Mouse (Mus musculus) liver, embryonic 14.5 days (tissue): ENCODE measurements at regions not wholly inside any gene's neighbourhood (a gene's known extent, or its start where the extent isn't known, plus 50 kb on each side); places are given as distances from the start of the nearest gene placed in this dataset.

Experiments
- CTCF ChIP-seq: IDR thresholded peaks from 2 replicates; pipeline ENCODE4 v1.5.1; 2016; ENCODE audit warnings: antibody characterized with exemption, low read depth, control low read depth
- EP300 ChIP-seq: IDR thresholded peaks from 2 replicates; pipeline ENCODE4 v1.6.1; 2016; ENCODE audit warnings: antibody characterized with exemption, low read depth

DNA sequence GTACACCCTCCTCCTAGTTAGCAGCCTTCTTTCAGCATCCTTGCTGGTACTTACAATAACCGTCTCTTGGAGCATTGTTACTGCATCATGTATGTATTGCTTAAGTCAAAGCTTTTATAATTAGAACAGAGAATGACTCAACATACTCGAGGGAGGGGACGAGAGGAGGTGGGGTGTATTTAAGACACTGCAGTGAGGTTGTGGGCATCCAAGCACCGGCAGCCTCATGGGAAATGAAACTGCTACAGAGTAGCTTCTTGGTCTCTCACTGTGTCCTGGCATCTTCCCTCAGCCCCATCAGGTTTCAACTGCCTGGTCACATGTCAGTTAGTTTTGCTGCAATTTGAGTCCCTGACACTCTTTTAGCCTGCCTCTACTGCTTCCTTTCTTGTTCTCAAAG is 50.7 kb upstream of the Homer1 start:
- TF ChIP-seq CTCF: no peak
- no peak for TF ChIP-seq EP300
